Mouse (Mus musculus) kidney, adult 11 months (tissue): ENCODE results near the gene Cd200r2.
"Not testable (repeated sequence)": the region's sequence is repeated elsewhere in the genome, so short reads cannot be mapped to it uniquely, and the experiment has no call there.

Source experiments
- DNase-seq: peaks from one replicate; pipeline ENCODE4 v3.0.0; 2022

Gene Cd200r2

GRCm38 (mm10) chr16:44866797-44867196 is at the start of gene Cd200r2:
Gene Cd200r2 (plus strand): TSS chr16:44867097.
- no peak for DNase-seq

DNA sequence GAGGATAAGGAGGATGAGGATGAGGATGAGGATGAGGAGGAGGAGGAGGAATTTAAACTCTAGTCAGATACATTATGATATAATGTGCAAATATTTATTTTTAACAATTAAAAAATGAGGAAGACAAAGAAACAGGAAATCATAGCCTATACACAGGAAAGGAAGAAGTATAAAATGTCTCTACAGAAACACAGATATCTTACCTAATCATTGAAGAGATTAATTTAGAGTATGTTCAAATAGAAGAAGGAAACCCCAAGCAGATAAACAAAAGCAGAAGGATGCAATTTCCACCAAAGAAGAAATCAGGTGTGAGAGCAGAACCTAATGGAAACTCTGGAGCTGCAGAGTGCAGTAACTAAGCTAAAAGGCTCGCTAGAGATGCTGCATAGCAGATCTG is 48.9 kb upstream of the Cd200r2 start:
- DNase-seq, result no peak

- no peak for DNase-seq
Measured at GRCm38 (mm10) chr16:44820545-44820944, 46.4 kb upstream of the Cd200r2 start.

- no peak for DNase-seq
Measured at GRCm38 (mm10) chr16:44832286-44832685, 34.6 kb upstream of the Cd200r2 start.

DNA sequence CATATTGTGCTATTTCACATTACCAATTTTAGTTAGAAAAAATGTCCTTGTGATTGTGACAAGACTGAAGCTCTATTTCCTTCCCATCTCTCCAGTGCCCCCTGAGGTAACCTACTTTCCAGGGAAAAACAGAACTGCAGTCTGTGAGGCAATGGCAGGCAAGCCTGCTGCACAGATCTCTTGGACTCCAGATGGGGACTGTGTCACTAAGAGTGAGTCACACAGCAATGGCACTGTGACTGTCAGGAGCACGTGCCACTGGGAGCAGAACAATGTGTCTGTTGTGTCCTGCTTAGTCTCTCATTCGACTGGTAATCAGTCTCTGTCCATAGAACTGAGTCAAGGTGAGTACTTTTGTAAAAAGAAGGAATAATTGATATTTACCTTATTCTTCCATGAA is 33.7 kb upstream of the Cd200r2 start:
- DNase-seq, result not testable (repeated sequence)

- DNase-seq, result no peak
Measured at GRCm38 (mm10) chr16:44875178-44875577, 8.3 kb downstream of the Cd200r2 start.

- no peak for DNase-seq
Measured at GRCm38 (mm10) chr16:44876625-44877024, 9.7 kb downstream of the Cd200r2 start.

DNA sequence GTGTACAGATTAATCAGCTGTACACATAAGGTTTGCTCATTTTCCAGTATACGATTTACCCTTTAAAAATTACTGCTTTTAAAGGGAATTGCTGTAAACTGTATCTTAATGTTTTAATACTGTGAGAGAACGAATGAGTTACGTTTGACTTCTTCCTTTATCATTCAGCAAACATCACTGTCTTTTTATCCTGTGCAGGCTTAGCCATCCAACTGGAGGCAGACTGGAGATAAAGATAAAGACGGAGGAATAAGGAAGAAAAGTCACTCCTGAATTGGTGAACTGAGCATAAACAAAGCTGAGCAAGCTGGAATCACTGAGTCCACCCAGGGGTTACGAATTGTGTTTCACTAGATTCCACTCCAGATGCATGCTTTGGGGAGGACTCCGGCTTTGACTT is 10.7 kb downstream of the Cd200r2 start:
- DNase-seq, result no peak

GRCm38 (mm10) chr16:44890814-44891213 is 23.9 kb downstream of the Cd200r2 start:
- no peak for DNase-seq

GRCm38 (mm10) chr16:44932016-44932415 is 65.1 kb downstream of the Cd200r2 start:
- DNase-seq, result no peak

DNA sequence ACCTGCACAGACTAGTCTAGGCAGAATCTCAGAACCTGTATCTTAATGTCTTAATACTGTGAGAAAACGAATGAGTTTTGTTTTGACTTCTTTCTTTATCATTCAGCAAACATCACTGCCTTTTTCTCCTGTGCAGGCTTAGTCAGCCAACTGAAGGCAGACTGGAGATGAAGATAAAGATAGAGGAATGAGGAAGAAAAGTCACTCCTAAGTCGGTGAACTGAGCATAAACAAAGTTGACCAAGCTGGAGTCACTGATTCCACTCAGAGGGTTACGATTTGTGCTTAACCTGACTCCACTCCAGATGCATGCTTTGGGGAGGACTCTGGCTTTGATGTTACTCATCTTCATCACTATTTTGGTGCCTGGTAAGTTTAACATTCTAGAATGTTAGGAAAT is 76.6 kb downstream of the Cd200r2 start, which contains the start of gene Cd200r3:
Cd200r3 (plus strand) TSS at position 211 of the 400 bp plus-strand sequence.
- DNase-seq, result no peak

- DNase-seq, result no peak
Measured at GRCm38 (mm10) chr16:44951360-44952114, 84.6 kb downstream of the Cd200r2 start.

GRCm38 (mm10) chr16:44962296-44962695 is 95.4 kb downstream of the Cd200r2 start:
- no peak for DNase-seq

DNA sequence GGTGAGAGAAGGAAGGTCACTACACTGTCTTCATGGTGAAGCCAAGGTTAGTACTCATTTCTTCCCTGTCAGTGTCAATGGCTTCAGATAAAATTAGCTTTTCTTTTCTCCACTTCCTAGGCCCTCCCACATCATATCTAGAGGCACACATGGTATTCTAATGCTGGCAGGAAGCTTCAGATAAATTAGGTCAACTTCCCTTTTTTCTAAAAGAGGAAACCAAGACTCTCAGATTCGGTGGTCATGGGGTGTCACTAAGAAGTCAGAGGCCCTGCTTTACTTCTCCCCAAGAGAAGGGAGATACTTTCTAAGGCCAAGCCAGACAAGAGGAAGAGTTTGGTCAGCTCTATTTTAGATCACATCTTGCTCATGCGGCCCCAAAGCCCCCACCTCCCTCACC is 95.9 kb downstream of the Cd200r2 start:
- no peak for DNase-seq

- DNase-seq, result no peak
Measured at GRCm38 (mm10) chr16:44964526-44965374, 97.9 kb downstream of the Cd200r2 start.

DNA sequence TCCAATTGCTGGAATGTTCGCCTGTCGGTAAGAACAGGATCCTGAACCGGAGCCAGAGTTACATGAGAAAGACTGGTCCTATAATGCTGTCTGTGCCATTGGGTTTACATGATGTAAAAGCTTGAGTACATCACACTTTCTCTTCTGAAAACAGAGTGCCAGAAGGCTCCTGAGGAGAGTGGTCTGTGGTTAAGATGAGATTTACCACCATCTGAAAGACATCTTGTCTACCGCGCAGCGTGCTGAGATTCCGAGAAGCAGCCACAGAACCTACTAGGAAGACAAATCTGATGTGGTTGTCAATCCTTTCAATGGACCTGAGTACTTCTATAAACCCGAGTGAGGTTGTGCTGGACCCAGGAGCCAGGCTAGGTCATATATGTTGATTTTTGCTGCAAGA is 98.5 kb downstream of the Cd200r2 start:
- no peak for DNase-seq
